Mouse (Mus musculus) small intestine, adult 2 months (tissue): ENCODE results near the gene Pyy. TPM values are rescaled to one million over a fixed set of nuclear protein-coding genes. Genes with fewer than 3 reads are reported as not detected.
A peak's percentile ranks its signal among the peaks of the same experiment; 100 is the strongest.

Source experiments
- H3K27ac ChIP-seq: fragments of 200-500 bp; 2 replicates; pipeline ENCODE4 v1.5.1; 2012; ENCODE audit warnings: low read depth, low read length, control low read depth, inconsistent platforms; ENCODE audit not compliant: insufficient read depth
- H3K27me3 ChIP-seq: fragments of 200-500 bp; 2 replicates; pipeline ENCODE4 v1.6.1; 2012; ENCODE audit warnings: mild to moderate bottlenecking, moderate library complexity, low read length, inconsistent platforms; ENCODE audit not compliant: control insufficient read depth, insufficient read depth
- H3K36me3 ChIP-seq: fragments of 200-500 bp; 2 replicates; pipeline ENCODE4 v1.6.1; 2012; ENCODE audit warnings: mild to moderate bottlenecking, low read length, control low read depth, inconsistent platforms; ENCODE audit not compliant: control insufficient read depth, insufficient read depth
- H3K4me1 ChIP-seq: fragments of 200-500 bp; 2 replicates; pipeline ENCODE4 v1.6.1; 2012; ENCODE audit warnings: low read length, inconsistent platforms, mixed read lengths; ENCODE audit not compliant: control insufficient read depth, insufficient read depth, insufficient read length
- H3K4me3 ChIP-seq: fragments of 200-500 bp; 2 replicates; pipeline ENCODE4 v1.5.1; 2012; ENCODE audit warnings: low read depth, mild to moderate bottlenecking, control low read depth, inconsistent platforms, low read length, moderate library complexity
- CTCF ChIP-seq: fragments of 200-500 bp; IDR thresholded peaks from 2 replicates; pipeline ENCODE4 v1.5.1; 2012; ENCODE audit warnings: low read depth, mild to moderate bottlenecking, control low read depth, inconsistent platforms, low read length, moderate library complexity, mixed read lengths; ENCODE audit not compliant: insufficient replicate concordance, insufficient read length; ENCODE audit errors: extremely low read depth
- POLR2A ChIP-seq: fragments of 200-500 bp; IDR thresholded peaks from 2 replicates; pipeline ENCODE4 v1.6.1; 2012; ENCODE audit warnings: low read depth, mild to moderate bottlenecking, control low read depth, inconsistent platforms, low read length, moderate library complexity
- WGBS: fragments of 180-500 bp; shearing (Covaris S2); methylation state at CpG from one replicate; pipeline ENCODE4 v1.1.7; 2018; 5-methylcytosine and 5-hydroxymethylcytosine counted together
- polyA plus RNA-seq: library from polyadenylated mRNA; depleted of rRNA; stranded (reverse); fragments of >200 nt; gene quantifications from 2 replicates; pipeline ENCODE4 v1.2.3, GENCODE M21; 2012

Pyy gene
- polyA plus RNA-seq, 1 experiment, result 596 TPM

DNA sequence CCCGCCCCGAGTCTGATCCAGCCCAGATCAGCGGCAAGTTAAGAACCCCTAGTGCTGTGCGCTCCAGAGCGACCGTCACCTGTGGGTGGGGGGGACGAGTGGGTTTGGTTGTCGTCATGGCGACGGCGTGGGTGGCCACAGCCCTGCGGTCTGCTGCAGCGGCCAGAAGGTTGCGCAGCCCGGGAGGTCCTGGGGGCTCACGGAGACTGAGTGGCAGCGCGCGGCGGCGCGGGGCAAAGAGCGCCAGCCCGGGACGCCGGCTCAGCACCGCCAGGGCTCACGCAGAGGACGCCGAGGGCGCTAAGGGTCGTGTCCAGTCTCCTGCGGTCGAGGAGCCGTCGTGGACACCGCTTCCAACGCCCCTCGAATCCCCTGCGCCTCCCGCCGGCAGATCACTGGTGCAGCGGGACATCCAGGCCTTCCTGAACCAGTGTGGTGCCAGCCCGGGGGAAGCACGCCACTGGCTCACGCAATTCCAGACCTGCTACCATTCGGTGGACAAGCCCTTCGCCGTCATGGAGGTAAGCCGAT, 37.9 kb upstream of the Pyy start, which contains the start of gene Nags:
Gene Nags, plus strand, starts transcription at position 43 of the 531 bp plus-strand sequence.
- Histone ChIP-seq H3K27ac (peak within 1 kb of the TSS; percentile 98), H3K4me3 (peak within 1 kb of the TSS; percentile 85), H3K4me1 (peaks cover 18% of the 10 kb centered on the region), H3K27me3 (no peaks in the 10 kb centered on the region; the same call in 1 of the 2 replicates), H3K36me3 (peaks cover 27% of the 10 kb centered on the region)
- TF ChIP-seq CTCF (no peak), POLR2A (peak; percentile 81; the same call in 1 of the 2 replicates)
- WGBS, result 1% methylated on average over 50 of the region's 50 CpGs

DNA sequence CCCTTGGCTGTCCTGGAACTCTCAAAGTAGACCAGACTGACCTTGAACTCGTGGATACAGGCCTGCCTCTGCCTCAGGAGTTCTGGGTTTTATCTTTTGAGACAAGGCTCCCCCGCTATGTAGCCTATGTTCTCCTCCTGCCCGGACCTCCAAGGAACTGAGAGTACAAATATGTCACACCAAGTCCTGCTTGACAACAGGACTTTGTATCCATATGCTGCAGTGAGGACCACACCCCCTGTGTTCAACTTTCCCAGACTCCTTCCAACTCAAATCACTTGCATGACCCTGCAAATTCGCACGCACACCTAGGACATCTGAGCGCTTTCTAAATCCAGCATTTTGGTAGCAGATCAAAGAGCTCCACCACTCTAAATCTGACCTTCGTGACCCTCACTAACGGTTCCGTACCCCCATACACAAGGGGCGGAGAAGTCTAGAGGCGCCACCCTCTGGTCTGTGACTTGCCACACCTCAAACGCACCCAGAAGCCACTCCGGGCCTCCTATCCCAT, 37.4 kb upstream of the Pyy start:
- H3K36me3 ChIP-seq, result peaks cover 23% of the 10 kb centered on the region
- 14% methylated on average over 13 of the region's 13 CpGs for WGBS

GRCm38 (mm10) chr11:102142355-102142754, 34.7 kb upstream of the Pyy start:
- H3K27me3 ChIP-seq, result no peaks in the 10 kb centered on the region; the same call in 1 of the 2 replicates
- peaks cover 12% of the 10 kb centered on the region for H3K4me1 ChIP-seq
- H3K4me3 ChIP-seq, result peak overlapping the region; percentile 45
- H3K27ac ChIP-seq, result peak overlapping the region; percentile 90
- WGBS, result 24% methylated on average over 7 of the region's 7 CpGs
- no peak for TF ChIP-seq POLR2A
- no peak for TF ChIP-seq CTCF
- H3K36me3 ChIP-seq, result peaks cover 3% of the 10 kb centered on the region

More for the DNA sequence above, 37.4 kb upstream of the Pyy start:
- TF ChIP-seq POLR2A (no peak), CTCF (no peak)
- Histone ChIP-seq H3K4me1 (peaks cover 18% of the 10 kb centered on the region), H3K4me3 (peak overlapping the region; percentile 85), H3K27me3 (no peaks in the 10 kb centered on the region; the same call in 1 of the 2 replicates), H3K27ac (peak overlapping the region; percentile 98)

DNA sequence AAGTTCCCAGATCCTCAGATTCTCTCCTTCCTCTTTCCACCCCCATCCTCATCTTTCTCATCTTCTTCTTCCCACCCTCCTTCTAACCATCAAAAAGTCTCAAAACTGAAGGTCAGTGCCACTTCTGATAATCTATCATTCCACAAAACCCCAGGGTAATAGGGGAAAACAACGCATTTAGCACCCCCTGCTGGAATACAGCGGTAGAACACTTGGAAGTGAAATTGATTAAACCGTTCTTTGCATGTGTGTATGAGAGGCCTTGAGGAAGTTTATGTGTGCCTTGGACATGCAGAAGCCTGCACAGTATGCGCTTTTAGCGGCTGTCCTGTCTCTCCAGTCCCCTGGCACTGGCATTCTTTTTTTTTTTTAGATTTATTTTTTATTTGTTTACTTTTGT, 32.9 kb upstream of the Pyy start:
- Histone ChIP-seq H3K4me1 (peaks cover 9% of the 10 kb centered on the region), H3K4me3 (no peak overlapping the region), H3K27ac (no peak overlapping the region), H3K36me3 (no peaks in the 10 kb centered on the region), H3K27me3 (no peaks in the 10 kb centered on the region)
- WGBS, result 4% methylated on average over 5 of the region's 5 CpGs
- TF ChIP-seq POLR2A (no peak), CTCF (peak; percentile 46; the same call in 1 of the 2 replicates)

DNA sequence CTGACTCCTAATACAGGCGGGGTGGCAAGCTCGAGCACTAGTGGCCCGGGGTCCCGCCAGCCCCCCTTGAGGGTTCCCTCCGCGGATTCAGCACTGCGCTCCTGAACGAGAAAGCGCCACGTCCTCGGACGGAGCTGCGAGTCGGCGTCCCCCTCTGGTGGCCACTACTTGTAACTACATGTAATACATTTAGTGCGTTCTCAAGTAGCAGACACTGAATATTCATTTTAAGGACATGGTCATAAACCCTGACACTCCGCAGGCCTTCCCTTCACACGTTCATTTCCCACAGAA, 30.8 kb upstream of the Pyy start:
- TF ChIP-seq CTCF (peak; percentile 83), POLR2A (no peak)
- no peaks in the 10 kb centered on the region for H3K36me3 ChIP-seq
- no peak overlapping the region for H3K4me3 ChIP-seq
- 1% methylated on average over 18 of the region's 18 CpGs for WGBS
- H3K27me3 ChIP-seq, result no peaks in the 10 kb centered on the region
- peaks cover 6% of the 10 kb centered on the region for H3K4me1 ChIP-seq
- H3K27ac ChIP-seq, result no peak overlapping the region

- TF ChIP-seq CTCF, result no peak
- TF ChIP-seq POLR2A, result no peak
- H3K27ac ChIP-seq, result no peak overlapping the region
Observed at GRCm38 (mm10) chr11:102137625-102138446, 30.2 kb upstream of the Pyy start.

GRCm38 (mm10) chr11:102134516-102134915, 26.9 kb upstream of the Pyy start:
- H3K27ac ChIP-seq, result no peak overlapping the region
- TF ChIP-seq POLR2A (no peak), CTCF (no peak)
- H3K4me3 ChIP-seq, result no peak overlapping the region
- WGBS, result 28% methylated on average over 4 of the region's 4 CpGs
- peaks cover 3% of the 10 kb centered on the region for H3K4me1 ChIP-seq
- no peaks in the 10 kb centered on the region for H3K36me3 ChIP-seq
- H3K27me3 ChIP-seq, result no peaks in the 10 kb centered on the region

More at GRCm38 (mm10) chr11:102137625-102138446, 30.2 kb upstream of the Pyy start:
- H3K27me3 ChIP-seq, result no peaks in the 10 kb centered on the region
- no peaks in the 10 kb centered on the region for H3K36me3 ChIP-seq
- H3K4me3 ChIP-seq, result no peak overlapping the region
- WGBS, result 40% methylated on average over 13 of the region's 13 CpGs
- peaks cover 3% of the 10 kb centered on the region for H3K4me1 ChIP-seq
